Mouse (Mus musculus): ENCODE measurements at regions not wholly inside any gene's neighbourhood (a gene's known extent, or its start where the extent isn't known, plus 50 kb on each side); places are given as distances from the start of the nearest gene placed in this dataset.

GRCm38 (mm10) chr16:5411819-5412385, 156.1 kb upstream of the Eef2kmt start:
- TF ChIP-seq CTCF (IDR thresholded peaks at IDR 0.05; ENCODE audit: low read depth) (no peak), EP300 (IDR thresholded peaks at IDR 0.05; ENCODE audit: low read depth) (no peak)
- no peak for ATAC-seq (ENCODE audit: insufficient read depth)
- 41% methylated on average over 5 of the region's 5 CpGs for WGBS (ENCODE audit: insufficient replicate concordance)

GRCm38 (mm10) chr16:5406711-5407110, 150.9 kb upstream of the Eef2kmt start:
- DNase-seq (ENCODE audit: low read depth in 3 of 3, low spot score in 3 of 3), result peak; percentile 6 to 12 (median 9)
- ATAC-seq (ENCODE audit: insufficient read depth), result no peak
- TF ChIP-seq EP300 (IDR thresholded peaks at IDR 0.05; ENCODE audit: low read depth) (no peak), CTCF (IDR thresholded peaks at IDR 0.05; ENCODE audit: low read depth) (peak; percentile 80)
- H3K27me3 ChIP-seq (ENCODE audit: control insufficient read depth, insufficient read depth, low read length), result no peaks in the 10 kb centered on the region
- no peaks in the 10 kb centered on the region for H3K4me1 ChIP-seq (replicated peaks; ENCODE audit: control insufficient read depth in 2 of 2, insufficient read depth in 2 of 2, low read length in 1 of 2)
- H3K9me3 ChIP-seq (ENCODE audit: control insufficient read depth, low read length), result no peaks in the 10 kb centered on the region
- no peak overlapping the region for H3K4me2 ChIP-seq (ENCODE audit: low read depth)
- WGBS (ENCODE audit: insufficient replicate concordance), result 5% methylated on average over 11 of the region's 11 CpGs
- no peak overlapping the region for H3K4me3 ChIP-seq (ENCODE audit: insufficient read depth in 1 of 2, low read depth in 2 of 2, low read length in 2 of 2)
- no peaks in the 10 kb centered on the region for H3K36me3 ChIP-seq (replicated peaks; ENCODE audit: control insufficient read depth, insufficient read depth, low read depth)
- no peak overlapping the region for H3K9ac ChIP-seq (replicated peaks)
- no peak overlapping the region for H3K27ac ChIP-seq

More at GRCm38 (mm10) chr16:5411819-5412385, 156.1 kb upstream of the Eef2kmt start:
- no peak overlapping the region for H3K4me2 ChIP-seq (ENCODE audit: low read depth)
- no peak overlapping the region for H3K9ac ChIP-seq (replicated peaks)
- no peaks in the 10 kb centered on the region for H3K9me3 ChIP-seq (ENCODE audit: control insufficient read depth, low read length)
- no peaks in the 10 kb centered on the region for H3K4me1 ChIP-seq (replicated peaks; ENCODE audit: control insufficient read depth in 2 of 2, insufficient read depth in 2 of 2, low read length in 1 of 2)
- no peak overlapping the region for H3K27ac ChIP-seq
- H3K4me3 ChIP-seq (ENCODE audit: insufficient read depth in 1 of 2, low read depth in 2 of 2, low read length in 2 of 2), result no peak overlapping the region
- H3K27me3 ChIP-seq (ENCODE audit: control insufficient read depth, insufficient read depth, low read length), result no peaks in the 10 kb centered on the region
- no peaks in the 10 kb centered on the region for H3K36me3 ChIP-seq (replicated peaks; ENCODE audit: control insufficient read depth, insufficient read depth, low read depth)
- no peak for DNase-seq (ENCODE audit: low read depth in 3 of 3, low spot score in 3 of 3)

- Histone ChIP-seq H3K4me2 (ENCODE audit: low read depth) (no peak overlapping the region), H3K4me3 (ENCODE audit: insufficient read depth in 1 of 2, low read depth in 2 of 2, low read length in 2 of 2) (no peak overlapping the region), H3K4me1 (replicated peaks; ENCODE audit: control insufficient read depth in 2 of 2, insufficient read depth in 2 of 2, low read length in 1 of 2) (no peaks in the 10 kb centered on the region), H3K36me3 (replicated peaks; ENCODE audit: control insufficient read depth, insufficient read depth, low read depth) (no peaks in the 10 kb centered on the region), H3K27me3 (ENCODE audit: control insufficient read depth, insufficient read depth, low read length) (no peaks in the 10 kb centered on the region), H3K9ac (replicated peaks) (no peak overlapping the region), H3K27ac (no peak overlapping the region), H3K9me3 (ENCODE audit: control insufficient read depth, low read length) (no peaks in the 10 kb centered on the region)
- DNase-seq (ENCODE audit: low read depth in 3 of 3, low spot score in 3 of 3) (no peak), ATAC-seq (ENCODE audit: insufficient read depth) (no peak)
- 44% methylated on average over 5 of the region's 5 CpGs for WGBS (ENCODE audit: insufficient replicate concordance)
- TF ChIP-seq CTCF (IDR thresholded peaks at IDR 0.05; ENCODE audit: low read depth) (no peak), EP300 (IDR thresholded peaks at IDR 0.05; ENCODE audit: low read depth) (no peak)
Observed at GRCm38 (mm10) chr16:5393336-5393735, 137.6 kb upstream of the Eef2kmt start.

GRCm38 (mm10) chr16:5382930-5383329, 127.1 kb upstream of the Eef2kmt start:
- DNase-seq (ENCODE audit: low read depth in 3 of 3, low spot score in 3 of 3), result no peak
- Histone ChIP-seq H3K4me2 (ENCODE audit: low read depth) (no peak overlapping the region), H3K9ac (replicated peaks) (no peak overlapping the region), H3K9me3 (ENCODE audit: control insufficient read depth, low read length) (no peaks in the 10 kb centered on the region), H3K27ac (no peak overlapping the region), H3K27me3 (ENCODE audit: control insufficient read depth, insufficient read depth, low read length) (no peaks in the 10 kb centered on the region), H3K4me3 (ENCODE audit: insufficient read depth in 1 of 2, low read depth in 2 of 2, low read length in 2 of 2) (no peak overlapping the region), H3K36me3 (replicated peaks; ENCODE audit: control insufficient read depth, insufficient read depth, low read depth) (no peaks in the 10 kb centered on the region), H3K4me1 (replicated peaks; ENCODE audit: control insufficient read depth in 2 of 2, insufficient read depth in 2 of 2, low read length in 1 of 2) (no peaks in the 10 kb centered on the region)
- no peak for ATAC-seq (ENCODE audit: insufficient read depth)
- TF ChIP-seq CTCF (IDR thresholded peaks at IDR 0.05; ENCODE audit: low read depth) (no peak), EP300 (IDR thresholded peaks at IDR 0.05; ENCODE audit: low read depth) (no peak)
- WGBS (ENCODE audit: insufficient replicate concordance), result 29% methylated on average over 4 of the region's 4 CpGs

GRCm38 (mm10) chr16:5382228-5382884, 126.6 kb upstream of the Eef2kmt start:
- no peaks in the 10 kb centered on the region for H3K4me1 ChIP-seq (replicated peaks; ENCODE audit: control insufficient read depth in 2 of 2, insufficient read depth in 2 of 2, low read length in 1 of 2)
- no peaks in the 10 kb centered on the region for H3K27me3 ChIP-seq (ENCODE audit: control insufficient read depth, insufficient read depth, low read length)
- H3K9me3 ChIP-seq (ENCODE audit: control insufficient read depth, low read length), result no peaks in the 10 kb centered on the region
- WGBS (ENCODE audit: insufficient replicate concordance), result 22% methylated on average over 6 of the region's 6 CpGs
- no peak overlapping the region for H3K9ac ChIP-seq (replicated peaks)
- no peaks in the 10 kb centered on the region for H3K36me3 ChIP-seq (replicated peaks; ENCODE audit: control insufficient read depth, insufficient read depth, low read depth)
- ATAC-seq (ENCODE audit: insufficient read depth) (no peak), DNase-seq (ENCODE audit: low read depth in 3 of 3, low spot score in 3 of 3) (no peak)
- TF ChIP-seq CTCF (IDR thresholded peaks at IDR 0.05; ENCODE audit: low read depth), result no peak
- no peak for TF ChIP-seq EP300 (IDR thresholded peaks at IDR 0.05; ENCODE audit: low read depth)
- no peak overlapping the region for H3K4me2 ChIP-seq (ENCODE audit: low read depth)
- no peak overlapping the region for H3K4me3 ChIP-seq (ENCODE audit: insufficient read depth in 1 of 2, low read depth in 2 of 2, low read length in 2 of 2)
- H3K27ac ChIP-seq, result no peak overlapping the region

Measured in liver, embryonic 14.5 days (tissue).